Mouse (Mus musculus): ENCODE measurements at regions not wholly inside any gene's neighbourhood (a gene's known extent, or its start where the extent isn't known, plus 50 kb on each side); places are given as distances from the start of the nearest gene placed in this dataset.

DNA sequence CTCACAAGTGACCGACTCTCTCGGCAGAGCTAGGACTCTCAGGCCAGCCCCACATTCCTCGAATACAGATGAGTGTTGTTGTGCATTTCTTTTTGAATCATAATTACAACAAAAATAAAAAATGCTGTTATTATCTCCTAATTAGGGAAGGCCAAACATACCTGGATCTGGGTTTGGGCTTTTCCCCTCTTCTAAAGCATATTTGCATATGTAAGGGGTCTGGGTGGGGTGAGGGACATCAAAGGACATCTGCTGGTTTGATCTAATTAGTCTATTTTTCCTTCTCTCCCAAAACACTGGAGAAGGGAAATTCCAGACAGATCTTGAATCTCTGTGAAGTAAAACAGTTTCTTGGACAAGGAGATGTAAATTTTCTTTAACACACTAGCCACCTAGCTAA lies 85.3 kb downstream of the Tfap2a start:
- DNase-seq (ENCODE audit: low read depth, low spot score) = no peak

DNA sequence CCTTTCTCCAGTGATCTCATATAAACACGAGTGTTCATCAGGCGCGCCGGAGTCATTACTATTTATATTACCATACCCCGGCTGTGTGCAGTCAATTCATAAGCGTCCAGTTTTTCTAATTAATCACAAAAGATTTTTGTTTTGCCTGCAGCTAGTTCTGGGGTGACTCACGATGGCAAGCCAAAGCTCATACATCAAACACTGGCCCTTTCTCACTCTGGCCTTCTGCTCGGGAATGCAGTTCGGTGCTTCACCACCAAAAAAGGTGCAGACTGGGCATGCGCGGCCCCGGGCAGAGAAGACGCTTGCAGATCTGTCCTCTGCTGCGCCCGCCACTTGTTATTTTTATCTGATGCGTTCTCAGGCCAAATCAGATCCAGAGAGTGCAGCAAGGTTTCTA lies 87.1 kb downstream of the Tfap2a start:
- peak; percentile 14 for DNase-seq (ENCODE audit: low read depth, low spot score)

GRCm38 (mm10) chr13:40650036-40650709 lies 88.0 kb downstream of the Tfap2a start:
- DNase-seq (ENCODE audit: low read depth, low spot score) = no peak

GRCm38 (mm10) chr13:40649096-40650035 lies 88.8 kb downstream of the Tfap2a start:
- no peak for DNase-seq (ENCODE audit: low read depth, low spot score)

- DNase-seq (ENCODE audit: low read depth, low spot score) = no peak
These were observed 92.0 kb downstream of the Tfap2a start for GRCm38 (mm10) chr13:40646131-40646530.

DNA sequence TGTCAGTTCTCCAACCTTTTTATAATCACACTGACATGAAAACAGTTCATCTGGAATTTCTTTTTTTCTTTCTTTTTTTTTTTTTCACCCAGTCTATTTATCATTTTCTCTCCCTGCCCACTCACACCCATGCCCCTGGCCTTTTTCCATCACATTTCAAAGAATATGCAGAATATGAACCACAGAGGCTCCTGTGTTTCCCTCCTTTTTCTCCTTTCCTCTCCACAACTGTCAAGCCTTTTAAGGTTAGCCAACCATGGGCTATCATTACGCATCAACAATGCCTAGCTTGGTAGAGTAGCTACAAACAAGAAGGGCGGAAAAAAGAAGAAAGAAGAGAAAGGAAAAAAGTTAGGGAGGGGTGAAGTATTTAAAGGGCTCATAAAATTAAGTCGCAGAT lies 92.5 kb downstream of the Tfap2a start:
- DNase-seq (ENCODE audit: low read depth, low spot score) = no peak

- DNase-seq (ENCODE audit: low read depth, low spot score) = no peak
These were observed 95.2 kb downstream of the Tfap2a start for GRCm38 (mm10) chr13:40642931-40643330.

DNA sequence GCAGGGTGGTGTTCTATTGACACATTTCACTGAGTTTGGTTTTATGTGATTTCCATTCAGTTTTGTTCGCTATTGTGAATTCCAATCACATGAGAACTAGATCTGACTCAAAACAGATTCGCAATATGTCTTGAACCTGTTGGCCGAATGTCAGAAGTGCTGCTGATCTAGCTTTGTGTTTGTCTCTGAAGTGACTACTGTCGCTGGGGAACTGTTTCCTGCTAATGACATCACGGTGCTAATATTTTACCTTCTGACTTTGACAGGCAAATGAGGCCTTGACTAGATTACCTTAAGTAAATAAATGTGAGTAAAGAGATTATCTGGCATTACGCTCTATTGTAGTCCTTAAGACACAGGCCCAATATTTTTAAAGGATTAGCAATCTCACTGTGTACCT lies 100.9 kb downstream of the Tfap2a start:
- DNase-seq (ENCODE audit: low read depth, low spot score) = no peak

GRCm38 (mm10) chr13:40617881-40618280 lies 120.3 kb downstream of the Tfap2a start:
- DNase-seq (ENCODE audit: low read depth, low spot score) = no peak

DNA sequence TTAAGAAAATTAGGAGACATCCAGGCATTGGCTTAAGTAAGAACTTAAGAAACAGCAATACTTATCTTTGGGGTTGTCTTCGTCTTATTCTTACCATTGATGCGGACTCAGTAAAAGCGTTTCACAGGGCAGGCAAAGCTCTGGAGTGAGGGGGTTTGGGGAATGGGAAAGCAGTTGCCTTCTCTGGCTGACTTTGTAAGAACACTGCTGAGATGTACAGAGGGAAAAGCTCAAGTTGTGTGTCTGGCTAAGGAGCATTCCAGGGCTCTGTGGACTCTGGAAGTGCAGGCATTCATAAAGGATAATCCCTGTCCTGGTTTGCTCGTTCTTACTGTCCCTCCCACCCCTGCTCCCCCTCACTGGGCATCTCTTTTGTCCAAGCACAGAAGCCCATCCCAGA lies 129.7 kb downstream of the Tfap2a start:
- no peak for DNase-seq (ENCODE audit: low read depth, low spot score)

DNA sequence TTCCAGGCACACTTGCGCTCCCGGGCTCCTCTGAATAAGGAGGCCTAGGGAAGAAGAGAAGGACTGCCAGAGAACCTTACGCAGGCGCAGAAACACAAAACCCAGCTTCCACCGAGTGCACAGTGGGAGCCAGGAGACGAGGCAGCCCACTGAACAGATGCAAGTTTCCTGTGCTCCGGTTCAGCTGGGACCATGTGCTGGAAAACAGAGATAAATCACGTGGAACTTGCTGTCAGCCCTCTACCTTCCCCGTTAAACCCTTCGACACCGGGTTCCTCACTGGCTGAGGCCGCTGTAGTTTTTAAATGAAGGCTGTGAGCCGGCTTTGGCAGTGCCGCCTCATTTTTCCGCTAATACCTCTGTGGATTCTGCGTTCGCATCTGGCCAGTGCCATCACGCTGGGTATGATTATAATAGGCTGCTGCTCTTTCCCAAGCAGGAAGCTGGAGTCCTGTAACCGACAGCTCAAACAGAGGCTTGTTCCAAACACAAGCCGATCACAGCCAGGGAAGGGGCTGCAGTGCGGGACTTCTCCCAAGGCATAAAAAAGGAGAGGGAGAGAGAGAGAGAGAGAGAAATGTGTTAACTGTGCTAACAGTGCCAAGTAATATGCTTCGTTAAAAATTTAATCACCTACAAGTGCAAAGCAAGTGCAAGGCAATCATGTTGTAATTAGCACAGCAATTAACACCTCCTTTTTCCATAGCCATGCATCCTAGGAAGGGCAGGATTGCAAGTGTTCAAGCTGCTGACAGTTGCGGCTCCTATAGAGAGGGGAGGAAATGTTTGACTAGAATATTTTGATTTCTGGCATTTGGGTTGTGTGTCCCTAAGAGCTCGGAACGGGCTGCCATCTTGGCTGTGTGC lies 131.5 kb downstream of the Tfap2a start:
- DNase-seq (ENCODE audit: low read depth, low spot score) = peak; percentile 36

GRCm38 (mm10) chr13:40605686-40606404 lies 132.3 kb downstream of the Tfap2a start:
- no peak for DNase-seq (ENCODE audit: low read depth, low spot score)

- DNase-seq (ENCODE audit: low read depth, low spot score) = no peak
These were observed 163.0 kb downstream of the Tfap2a start for GRCm38 (mm10) chr13:40574981-40575745.

- DNase-seq (ENCODE audit: low read depth, low spot score) = no peak
These were observed 168.7 kb downstream of the Tfap2a start for GRCm38 (mm10) chr13:40569461-40569860.

GRCm38 (mm10) chr13:40567821-40568220 lies 170.4 kb downstream of the Tfap2a start:
- no peak for DNase-seq (ENCODE audit: low read depth, low spot score)

DNA sequence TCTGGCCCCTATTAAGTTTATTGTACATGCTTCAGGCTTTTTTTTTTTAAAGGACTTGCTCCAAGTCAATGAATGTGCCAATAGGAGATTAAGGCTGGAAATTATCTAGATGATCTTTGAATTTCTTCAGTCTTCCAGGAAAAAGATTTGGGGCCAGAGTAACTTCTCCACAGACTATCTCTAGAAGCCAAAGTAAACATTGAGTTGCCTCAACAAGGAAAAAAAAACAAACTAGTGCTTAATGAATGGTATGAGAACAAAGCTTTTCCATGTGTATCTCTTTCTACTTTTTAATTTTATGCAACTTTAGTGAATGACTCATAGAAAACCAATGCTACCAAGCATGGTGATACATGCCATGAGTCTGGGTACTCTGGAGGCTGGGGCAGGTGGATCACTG lies 173.8 kb downstream of the Tfap2a start:
- no peak for DNase-seq (ENCODE audit: low read depth, low spot score)

GRCm38 (mm10) chr13:40554368-40554767 lies 183.8 kb downstream of the Tfap2a start:
- no peak for DNase-seq (ENCODE audit: low read depth, low spot score)

GRCm38 (mm10) chr13:40525501-40525900 lies 164.3 kb upstream of the Ofcc1 start:
- no peak for DNase-seq (ENCODE audit: low read depth, low spot score)

GRCm38 (mm10) chr13:40523115-40523514 lies 161.9 kb upstream of the Ofcc1 start:
- no peak for DNase-seq (ENCODE audit: low read depth, low spot score)

GRCm38 (mm10) chr13:40518180-40518579 lies 156.9 kb upstream of the Ofcc1 start:
- DNase-seq (ENCODE audit: low read depth, low spot score) = no peak

DNA sequence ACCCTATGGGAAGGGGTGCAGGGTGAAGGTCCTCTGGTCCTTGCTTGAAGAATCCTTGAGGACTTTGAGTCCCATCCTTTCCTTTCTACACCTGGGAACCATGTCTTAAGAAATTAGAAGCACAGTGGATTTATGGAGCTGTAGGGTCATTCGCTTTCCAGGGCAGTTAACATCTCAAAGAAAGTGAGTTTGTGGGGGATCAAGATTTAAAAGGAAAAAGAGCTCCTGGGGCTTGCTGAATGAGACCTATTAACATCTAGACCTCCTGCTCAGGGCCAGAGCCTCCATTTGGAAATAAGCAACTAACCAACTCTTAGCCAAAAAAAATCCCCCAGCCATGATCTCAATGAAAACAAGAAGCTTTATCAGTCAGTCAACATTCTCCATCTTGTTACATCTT lies 148.0 kb upstream of the Ofcc1 start:
- DNase-seq (ENCODE audit: low read depth, low spot score) = no peak
